Mouse (Mus musculus) c-Kit-positive CD71-positive TER-119-negative erythroid progenitor cells, embryonic 14.5 days (primary cell): ENCODE measurements around the gene Nmnat1.
"Not testable (repeated sequence)": the region's sequence is repeated elsewhere in the genome, so short reads cannot be mapped to it uniquely, and the experiment has no call there.

Source experiments
- DNase-seq: peaks from one replicate; pipeline ENCODE4 v3.0.0-alpha.2; 2013; ENCODE audit warnings: low read depth

Nmnat1 gene

DNA sequence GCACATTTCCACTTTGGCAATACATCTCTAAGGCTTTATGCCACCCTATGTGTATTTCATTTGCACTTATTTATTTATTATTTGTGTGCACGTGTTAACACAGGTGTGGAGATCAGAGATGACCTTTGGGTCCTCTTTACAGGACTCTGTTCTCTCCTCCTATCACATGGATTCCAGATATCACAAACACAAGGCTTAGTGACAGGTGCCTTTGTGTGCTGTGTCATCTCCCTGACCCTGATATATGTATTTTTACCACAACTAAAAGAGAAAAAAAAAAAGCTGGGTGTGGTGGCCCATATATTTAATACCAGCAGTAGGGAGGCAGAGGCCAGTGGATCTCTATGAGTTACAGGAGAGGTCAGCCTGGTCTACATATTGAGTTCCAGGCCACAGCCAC is 40.5 kb downstream of the Nmnat1 start:
- no peak for DNase-seq

DNA sequence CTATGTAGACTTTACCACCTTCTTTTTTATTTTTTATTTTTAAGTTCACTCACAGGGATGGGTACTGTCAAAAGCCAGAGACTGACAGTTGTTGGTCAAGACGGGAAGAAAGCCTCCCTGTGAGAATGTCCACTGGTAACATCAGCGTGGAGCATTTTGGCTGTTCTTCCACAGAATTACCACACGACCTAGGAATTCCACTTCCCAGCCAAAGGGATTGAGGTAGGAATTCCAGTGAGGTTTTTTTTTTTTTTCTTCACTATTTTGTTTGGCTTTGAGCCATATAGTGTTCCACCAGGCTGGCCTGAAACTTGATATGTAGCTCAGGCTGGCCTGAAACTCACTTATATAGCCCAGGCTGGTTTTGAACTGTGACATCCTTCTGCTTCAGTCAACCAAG is 42.6 kb downstream of the Nmnat1 start:
- DNase-seq = no peak

DNA sequence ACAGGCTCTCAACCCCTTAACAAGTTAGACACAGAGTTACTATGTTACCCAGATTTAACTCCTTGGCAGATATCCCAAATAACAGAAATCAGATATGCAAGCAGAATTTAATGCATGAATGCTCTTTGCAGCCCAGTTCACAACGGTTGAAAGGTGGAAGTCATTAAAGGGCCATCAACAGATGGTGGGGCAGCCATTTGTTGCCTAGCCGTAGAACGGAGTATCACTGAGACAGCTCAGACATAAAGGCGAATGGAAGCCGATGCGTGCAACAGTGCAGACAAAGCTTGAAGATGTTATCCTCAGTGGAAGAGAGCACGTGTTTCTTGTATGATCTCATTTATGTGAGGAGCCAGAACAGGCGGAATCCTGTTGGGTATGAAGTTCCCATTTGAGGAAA is 44.4 kb downstream of the Nmnat1 start:
- DNase-seq = no peak

GRCm38 (mm10) chr4:149431887-149432286 is 53.1 kb downstream of the Nmnat1 start:
- not testable (repeated sequence) for DNase-seq

DNA sequence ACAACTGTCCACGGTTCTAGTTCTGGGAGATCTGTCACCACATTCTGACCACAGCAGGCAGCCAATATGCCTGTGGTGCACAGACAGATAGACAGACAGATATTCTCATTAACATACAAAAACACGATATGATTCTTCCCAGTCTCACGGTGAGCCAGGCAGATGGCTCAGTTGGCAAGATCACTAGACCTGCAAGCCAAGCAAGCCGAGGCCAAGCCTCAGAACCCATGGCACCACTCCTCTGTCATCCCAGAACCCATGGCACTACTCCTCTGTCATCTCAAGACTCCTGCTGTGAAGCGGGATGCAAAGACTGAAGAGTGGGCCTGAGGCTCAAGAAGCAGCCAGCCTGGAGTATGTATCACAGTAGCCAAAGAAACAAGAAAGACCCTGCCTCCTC is 55.4 kb downstream of the Nmnat1 start:
- DNase-seq = no peak

DNA sequence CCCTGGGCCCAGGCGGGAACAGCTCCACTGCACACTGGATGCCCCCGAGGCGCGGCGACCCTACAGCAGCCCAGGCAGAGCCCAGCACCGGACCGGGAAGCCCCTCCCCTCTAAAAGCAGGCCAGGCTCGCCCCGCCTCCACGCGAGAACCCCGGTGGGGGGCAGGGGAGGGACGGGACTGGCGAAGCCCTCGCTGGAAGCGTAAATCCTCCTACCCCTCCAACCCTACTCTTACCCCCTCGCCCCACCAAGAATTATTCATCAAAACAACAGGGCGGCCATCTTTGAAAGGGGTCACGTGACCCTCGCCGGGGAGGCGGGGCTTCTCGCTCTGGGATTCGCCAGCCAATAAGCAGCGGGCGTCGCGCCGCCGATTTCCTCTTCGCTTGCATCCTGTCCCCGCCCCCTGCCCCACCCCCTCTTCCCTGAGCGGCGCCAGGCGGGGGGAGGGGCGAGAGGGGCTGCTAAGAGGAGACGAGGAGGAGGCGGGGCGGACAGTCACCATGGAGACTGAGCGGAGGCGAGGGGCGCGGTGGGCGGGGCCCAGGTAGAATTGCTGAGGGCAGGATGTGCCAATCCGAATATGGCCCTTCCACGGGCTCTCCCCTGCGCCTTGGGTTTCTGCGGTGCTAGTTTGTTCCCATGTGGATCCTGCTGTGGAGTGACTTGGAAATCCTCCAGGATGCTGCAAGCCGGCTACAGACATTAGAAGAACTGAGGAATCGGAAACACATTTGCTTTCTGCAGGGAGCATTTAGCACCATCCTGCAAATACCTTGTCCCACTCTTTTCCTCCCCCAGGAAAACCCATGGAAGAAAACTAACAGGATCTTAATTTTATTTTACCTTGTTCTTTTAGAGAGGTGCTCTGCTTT is 58.4 kb downstream of the Nmnat1 start, which contains the start of gene Ube4b:
Gene Ube4b (minus strand): TSS at position 425 of the 875 bp plus-strand sequence.
- peak; percentile 87 for DNase-seq

GRCm38 (mm10) chr4:149425801-149426292 is 59.2 kb downstream of the Nmnat1 start:
- DNase-seq = no peak

- DNase-seq = no peak
Observed at GRCm38 (mm10) chr4:149424755-149425154, 60.2 kb downstream of the Nmnat1 start.

DNA sequence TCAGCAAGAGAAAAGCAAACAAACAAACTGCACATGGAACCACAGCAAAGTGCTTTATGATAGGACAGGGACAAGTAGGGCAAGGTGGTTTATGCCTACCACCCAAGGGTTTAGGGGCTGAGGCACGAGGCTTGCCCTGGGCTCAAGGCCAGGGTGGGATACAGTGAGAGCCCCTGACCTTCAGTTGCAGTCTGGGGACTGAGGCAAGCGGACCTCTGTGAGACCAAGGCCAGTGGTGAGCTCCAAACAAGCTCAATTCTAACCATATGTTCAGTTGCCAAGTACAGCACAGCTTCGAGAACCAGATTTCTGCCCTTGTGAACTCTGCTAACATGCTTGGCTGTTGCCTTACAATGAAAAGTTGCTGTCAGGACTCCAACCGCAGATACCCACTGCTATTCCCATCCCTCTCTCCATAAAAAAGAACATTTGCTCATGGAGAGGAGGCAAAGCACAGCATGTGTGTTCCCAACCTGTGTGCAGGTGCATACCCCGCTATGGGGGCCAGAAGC is 67.1 kb downstream of the Nmnat1 start:
- no peak for DNase-seq
